Mouse (Mus musculus): ENCODE results near the gene Gpatch2.

Gene Gpatch2

DNA sequence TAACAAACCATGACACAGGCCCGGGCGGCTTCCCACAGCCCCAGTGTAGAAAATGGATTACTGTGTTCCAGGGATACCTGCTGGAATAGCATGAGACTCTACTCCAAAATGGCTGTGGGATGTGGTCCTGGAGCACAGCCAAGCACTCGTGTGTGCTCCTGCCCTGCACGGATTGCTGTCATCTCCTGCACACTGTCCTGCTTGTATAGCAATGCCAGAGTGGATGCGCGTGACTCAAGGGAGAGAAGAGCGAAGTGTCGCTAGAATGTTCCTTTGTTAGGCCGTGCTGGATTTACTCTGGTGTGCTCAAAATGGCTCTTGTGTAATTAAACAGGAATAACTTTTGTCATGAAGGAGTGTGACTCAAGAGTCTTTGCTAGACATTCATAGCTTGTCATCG, 87.9 kb downstream of the Gpatch2 start:
- in situ Hi-C loops (cut with MseI, MboI) = no loop called here

DNA sequence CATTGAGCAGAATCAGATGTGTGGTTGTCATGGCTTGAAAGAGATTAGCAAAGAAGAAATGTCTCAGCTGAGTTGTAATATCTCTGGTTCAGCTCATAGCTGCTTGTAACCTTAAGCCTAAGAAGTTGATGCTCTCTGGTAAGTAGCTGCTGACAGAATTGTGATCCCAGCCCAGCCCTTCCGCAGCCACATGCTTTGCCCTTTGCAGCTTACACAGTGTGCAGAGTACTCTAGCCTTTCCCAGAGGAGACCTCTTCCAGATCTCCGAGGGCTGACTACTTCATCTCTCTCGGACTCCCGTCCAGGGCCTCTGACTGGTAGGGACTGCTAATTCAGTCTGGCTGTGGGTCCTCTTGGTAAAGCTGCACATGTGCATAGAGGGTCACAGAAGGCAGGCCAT, 92.0 kb downstream of the Gpatch2 start:
- in situ Hi-C loops (cut with MseI, MboI) = no loop called here

DNA sequence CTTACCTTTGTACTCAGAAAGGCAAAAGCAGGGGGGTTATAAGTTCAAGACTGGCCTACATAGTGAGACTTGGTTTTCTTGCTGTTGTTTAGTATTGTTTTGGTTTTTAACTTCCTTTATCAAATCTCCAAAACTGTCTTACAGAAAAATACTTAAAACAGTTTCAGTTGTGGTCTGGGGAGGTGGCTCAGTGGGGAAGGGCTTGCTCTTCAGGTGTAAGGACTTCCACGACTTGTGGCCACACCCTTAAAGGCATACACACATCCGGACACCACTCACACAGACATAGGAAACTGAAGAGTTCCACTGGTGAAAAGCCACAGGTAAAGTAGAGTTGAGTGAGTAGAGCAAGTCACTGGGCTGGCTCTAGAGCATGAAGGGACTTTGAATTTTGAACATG, 93.2 kb downstream of the Gpatch2 start:
- in situ Hi-C loops (cut with MseI, MboI) = no loop called here

DNA sequence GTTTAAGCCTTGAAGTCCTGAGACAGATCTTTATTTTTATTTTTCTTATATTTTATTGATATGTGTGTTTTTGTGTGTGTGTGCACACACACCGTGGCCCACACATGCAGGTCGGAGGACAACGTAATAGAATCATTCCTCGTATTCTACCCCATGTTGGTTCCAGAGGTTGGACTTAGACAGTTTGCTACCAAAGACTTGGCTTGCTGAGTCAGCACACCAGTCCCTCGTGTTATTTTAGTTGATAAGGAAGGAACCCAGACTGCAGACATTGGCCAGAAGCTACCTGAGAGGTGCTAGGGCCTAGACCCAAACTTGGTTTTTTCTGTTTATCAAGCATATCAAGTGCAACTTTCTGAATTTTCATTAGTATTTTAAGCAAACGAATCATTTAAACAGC, 95.8 kb downstream of the Gpatch2 start:
- in situ Hi-C loops (cut with MseI, MboI) = no loop called here

DNA sequence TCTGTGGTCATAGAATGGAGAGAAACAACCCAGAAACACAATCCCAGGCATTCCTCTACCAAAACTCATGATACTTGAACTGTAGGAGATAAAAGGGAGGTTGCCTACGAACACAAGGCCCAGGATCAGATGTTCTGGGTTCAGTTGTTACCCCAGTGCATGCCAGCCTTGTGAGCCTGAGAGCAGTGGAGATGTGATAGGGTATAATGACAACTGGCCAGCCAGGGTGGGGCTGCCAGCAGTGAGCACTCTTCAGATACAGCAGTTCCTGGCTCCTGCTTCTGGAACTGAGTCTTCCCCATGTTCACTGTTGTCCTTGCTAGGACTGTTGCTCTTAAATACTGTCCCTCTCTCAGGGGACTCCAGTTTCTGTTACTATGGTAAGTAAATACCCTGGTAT, 98.0 kb downstream of the Gpatch2 start:
- in situ Hi-C loops (cut with MseI, MboI) = no loop called here

DNA sequence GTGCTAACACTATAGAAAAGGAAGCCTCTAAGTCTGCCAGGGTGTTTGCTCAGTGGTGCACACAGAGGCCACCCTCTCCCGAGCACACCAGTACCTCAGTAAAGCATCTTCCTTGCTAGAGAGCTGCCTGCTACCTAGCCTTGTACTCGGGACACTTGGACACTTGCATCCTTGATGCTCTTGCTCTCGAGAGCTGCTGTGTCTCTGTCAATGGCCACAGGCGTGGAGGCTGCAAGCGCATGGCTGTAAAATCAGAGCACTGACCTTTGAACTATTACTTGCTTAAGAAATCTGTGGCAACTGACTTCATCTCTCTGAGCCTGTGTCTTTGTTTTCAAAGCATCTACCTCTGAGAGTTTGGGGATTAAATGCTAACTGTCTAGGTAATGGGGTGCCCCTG, 98.5 kb downstream of the Gpatch2 start:
- in situ Hi-C loops (cut with MseI, MboI) = no loop called here

DNA sequence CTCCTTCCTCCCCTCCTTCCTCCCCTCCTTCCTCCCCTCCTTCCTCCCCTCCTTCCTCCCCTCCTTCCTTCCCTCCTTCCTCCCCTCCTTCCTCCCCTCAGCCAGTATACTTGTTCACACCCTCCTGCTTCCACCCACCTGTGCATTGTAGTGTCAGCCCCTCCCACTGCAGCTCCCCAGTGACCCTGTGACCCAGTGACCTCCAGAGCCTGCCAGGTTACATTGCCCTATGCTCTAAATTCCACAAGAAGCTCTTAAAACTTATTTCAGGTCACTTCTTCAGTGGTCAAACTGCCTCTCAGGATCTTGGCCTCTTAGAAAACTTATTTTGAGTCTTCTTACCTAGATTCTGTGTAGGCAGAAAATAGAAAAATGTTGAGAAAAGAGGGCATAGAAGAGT, 99.2 kb downstream of the Gpatch2 start:
- in situ Hi-C loops (cut with MseI, MboI) = no loop called here

DNA sequence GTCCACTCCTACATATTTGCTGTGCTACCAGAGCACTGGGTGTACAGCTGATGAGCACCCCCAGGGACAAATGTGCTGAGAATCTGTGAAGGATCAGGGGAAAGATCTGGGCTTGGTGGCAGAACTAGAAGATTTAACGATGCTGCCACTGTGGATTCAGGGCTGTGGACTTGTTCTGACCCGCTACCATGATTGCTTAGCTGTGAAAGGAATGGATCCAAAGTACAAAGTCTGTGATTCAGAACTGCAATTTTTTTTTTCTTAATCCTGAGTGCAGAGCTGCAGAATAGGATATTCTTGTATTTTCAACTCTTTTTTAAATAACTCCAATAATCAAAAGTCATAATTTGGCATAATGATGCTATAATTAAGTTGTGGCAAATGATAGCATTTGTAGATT, 100.5 kb downstream of the Gpatch2 start:
- in situ Hi-C loops (cut with MseI, MboI) = no loop called here

DNA sequence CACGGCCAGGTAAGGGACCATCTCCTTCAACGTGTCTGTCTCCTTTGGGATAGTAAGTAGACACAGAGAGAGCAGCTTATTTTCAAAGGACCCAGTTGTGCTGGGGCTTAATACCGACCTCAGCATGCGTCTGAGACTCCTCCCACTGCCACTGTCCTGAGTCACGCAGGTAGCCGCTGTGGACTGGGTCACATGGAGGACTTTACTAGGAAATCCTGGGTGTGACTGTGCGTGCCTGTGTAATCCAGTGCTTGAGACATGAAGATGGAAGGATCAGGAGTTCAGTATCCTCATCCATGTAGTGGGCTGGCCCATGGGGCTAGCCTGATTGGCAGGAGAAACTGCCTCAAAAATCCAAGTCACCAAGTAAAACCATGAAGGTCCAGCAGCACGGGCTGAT, 101.2 kb downstream of the Gpatch2 start:
- in situ Hi-C loops (cut with MseI, MboI) = no loop called here

DNA sequence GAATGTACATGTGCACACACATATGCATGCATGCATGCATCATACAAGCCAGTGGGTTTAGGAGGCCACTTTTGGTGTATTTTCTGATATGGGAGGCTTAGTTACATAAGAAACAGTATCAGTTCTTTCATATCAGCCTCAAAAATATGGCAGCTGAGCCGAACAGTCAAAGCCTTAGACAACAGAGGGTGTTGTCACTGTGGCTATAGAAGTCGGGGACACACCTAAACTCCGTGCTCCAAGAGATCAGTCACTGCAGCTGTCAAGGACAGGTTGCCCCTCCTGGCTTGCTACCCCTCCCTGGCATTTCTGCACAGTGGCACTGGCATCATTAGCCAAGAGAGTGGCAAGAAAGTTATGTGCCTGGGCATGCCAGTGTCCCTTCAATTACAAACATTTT, 106.5 kb downstream of the Gpatch2 start:
- in situ Hi-C loops (cut with MseI, MboI) = no loop called here

DNA sequence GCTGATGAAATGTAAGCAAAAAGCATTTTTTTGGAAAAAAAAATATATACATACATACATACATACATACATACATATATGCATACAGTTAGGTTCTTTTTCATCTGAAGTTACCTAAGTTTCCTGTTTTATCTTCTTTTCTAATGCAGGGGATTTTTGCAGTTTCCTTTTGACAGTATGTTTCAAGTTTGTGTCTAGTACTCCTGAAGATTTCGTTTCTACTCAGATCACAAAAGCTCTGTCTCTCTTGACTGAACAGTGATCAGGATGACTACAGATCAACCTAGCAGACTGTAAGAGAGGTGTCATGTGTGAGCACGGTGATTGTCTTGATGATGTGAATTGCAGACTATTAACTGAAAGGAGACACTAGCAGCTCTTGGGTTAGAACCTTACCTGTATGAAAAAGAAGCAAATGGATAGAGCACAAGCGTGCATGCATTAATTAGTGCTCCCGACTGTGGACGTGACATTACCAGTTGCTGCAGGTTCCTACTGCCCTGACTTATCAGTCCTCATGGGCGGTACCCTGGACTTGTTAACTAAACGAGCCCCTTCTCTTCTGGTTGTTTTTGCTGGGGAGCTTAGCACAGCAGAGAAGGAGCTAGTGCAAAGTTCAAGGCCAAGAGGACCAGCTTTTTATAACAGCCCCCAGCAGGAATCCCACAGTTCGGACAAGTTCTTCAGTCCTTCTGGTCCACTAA, 107.3 kb downstream of the Gpatch2 start:
- in situ Hi-C loops (cut with MseI, MboI) = no loop called here

DNA sequence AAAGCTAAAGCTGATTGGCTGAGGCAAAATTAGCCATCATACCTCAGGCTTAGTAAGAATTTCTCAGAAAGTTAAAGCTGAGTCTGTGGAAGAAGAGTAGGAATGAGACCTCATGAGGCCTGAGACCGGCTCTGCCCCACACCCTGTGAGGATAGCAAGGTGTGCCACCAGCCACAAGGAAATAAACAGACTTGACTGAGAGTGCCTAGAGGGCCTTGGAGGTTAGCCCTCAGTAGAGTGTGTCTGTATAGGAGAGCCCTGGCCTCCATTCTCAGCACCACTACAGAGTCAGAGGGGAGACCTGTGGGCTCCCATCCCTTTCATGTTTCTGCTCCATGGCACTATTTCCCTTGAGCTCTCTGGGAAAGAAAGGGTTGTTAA, 107.9 kb downstream of the Gpatch2 start:
- in situ Hi-C loops (cut with MseI, MboI) = no loop called here

DNA sequence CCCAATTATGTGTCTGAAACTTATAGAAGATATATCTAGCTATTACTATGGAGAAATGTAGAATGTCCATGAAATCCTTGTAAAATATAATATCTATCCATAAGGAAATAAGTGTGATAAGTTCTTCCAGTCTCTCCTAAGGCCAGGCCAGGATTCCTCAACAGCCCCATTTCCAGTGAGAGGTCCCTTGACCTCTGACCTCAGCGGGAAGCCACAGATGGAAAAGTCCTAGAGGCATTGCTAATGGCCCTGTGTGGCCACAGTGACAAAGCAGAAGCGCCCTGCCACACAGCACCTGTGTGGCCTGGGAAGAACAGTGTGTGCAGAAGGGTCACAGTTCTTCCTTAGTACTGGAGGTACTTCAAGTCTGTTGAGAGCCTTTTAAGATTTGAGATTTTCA, 127.2 kb downstream of the Gpatch2 start:
- in situ Hi-C loops (cut with MseI, MboI) = no loop called here

DNA sequence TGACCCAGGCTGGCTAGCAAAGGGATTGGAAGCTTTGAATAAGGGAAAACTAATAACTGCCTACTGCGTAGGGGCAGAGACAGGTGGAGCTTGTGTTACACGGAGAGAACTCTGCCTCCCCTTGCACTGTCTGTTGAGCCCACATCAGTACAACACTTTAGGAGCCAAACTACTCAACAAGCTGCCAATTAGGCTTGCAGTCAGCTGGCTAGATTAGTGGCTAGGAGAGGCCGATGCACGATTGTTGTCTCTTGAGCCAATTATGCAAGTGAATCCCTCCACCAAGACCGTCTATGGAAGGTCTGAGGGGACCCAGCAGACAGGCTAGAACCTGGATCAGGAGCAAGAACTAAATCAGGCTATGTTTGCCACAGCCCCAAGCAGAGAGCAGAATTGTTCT, 129.8 kb downstream of the Gpatch2 start:
- in situ Hi-C loops (cut with MseI, MboI) = no loop called here

DNA sequence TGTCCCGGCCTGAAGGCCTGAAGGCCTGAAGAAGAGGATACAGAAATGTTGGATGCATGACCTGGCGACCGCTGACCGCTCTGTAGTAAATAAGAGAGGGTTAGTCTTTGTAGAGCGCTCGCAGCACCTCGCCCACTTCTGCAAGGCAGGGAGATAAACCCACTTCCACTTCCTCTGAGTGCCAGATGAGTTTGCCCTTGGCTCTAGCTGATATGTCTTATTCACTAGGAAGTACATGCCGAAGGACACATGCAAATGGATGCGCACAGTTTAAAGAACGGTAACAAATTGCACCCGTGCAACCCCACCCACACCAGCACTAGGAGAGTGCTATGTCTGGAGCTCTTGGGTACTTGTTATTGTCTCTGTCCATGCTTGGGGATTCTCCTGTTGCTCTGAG, 131.6 kb downstream of the Gpatch2 start:
- in situ Hi-C loops (cut with MseI, MboI) = no loop called here

DNA sequence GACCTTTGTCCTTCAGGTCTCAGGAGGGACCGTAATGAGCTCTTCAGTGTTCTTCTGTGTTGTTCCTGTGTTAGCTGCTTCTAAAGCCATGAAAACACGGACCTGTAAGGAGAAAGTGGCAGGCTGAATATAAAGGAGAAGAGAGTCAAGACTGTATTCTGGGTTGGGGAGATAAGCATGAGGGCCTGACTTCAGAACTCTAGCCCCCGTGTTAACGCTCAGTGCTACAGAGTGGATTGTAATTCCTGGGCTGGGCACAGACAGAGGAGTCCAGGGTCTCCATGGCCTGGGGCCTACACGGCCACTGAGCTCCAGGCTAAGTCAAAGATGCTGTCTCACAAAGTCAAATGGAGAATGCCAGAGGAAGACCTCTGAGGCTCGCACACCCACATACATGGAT, 132.3 kb downstream of the Gpatch2 start:
- in situ Hi-C loops (cut with MseI, MboI) = no loop called here

DNA sequence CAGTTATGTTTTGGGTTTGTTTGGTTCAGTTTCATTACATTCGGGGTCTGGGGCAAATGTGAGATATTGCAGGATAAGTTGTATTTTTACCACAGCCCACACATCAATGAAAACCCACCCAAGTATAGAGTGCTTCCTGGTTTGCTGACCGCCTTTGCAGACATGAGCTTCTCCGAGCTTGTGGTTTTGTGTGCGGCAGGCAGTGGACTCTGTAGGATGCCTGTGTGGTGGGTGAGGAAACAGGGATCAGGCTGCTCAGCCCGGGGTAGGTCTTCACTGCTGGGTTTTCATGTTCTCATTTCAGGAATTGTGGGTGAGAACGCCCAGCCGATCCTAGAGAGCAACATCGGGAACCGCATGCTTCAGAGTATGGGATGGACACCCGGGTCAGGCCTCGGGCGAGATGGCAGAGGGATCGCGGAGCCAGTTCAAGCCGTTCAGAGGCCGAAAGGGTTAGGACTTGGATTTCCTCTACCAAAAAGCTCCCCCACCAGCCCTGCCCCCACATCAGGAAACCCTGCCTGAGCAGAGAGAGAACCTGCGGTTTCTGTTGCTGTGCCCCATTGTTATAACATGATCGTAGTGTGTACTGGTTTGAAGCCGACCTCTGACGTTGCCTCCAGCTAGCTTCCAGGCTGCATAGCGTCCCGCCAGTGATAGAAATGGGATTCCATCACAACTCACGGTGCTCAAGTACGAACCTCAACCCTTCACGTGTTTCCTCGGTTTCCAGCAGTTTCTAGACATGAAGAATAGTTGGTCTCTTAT, 132.9 kb downstream of the Gpatch2 start:
- in situ Hi-C loops (cut with MseI, MboI) = no loop called here

DNA sequence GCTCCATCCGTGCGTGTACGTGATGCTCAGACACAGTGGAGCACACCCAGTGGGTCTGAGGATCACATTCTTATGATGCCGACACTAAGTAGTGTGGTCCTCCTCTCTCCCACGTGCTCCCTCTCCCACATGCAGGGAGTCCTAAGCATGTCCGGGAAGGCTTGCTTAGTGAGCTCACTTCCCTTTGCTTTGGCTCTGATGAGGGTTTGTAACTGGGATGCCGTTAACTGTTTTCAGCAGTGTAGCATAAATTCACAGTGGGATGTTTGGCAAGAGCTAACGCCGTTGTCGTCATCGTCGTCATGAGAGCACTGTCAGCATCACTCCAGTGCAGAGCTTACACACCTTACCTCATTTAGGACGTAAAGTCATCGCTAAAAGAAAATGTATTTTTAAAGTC, 133.6 kb downstream of the Gpatch2 start:
- in situ Hi-C loops (cut with MseI, MboI) = no loop called here

DNA sequence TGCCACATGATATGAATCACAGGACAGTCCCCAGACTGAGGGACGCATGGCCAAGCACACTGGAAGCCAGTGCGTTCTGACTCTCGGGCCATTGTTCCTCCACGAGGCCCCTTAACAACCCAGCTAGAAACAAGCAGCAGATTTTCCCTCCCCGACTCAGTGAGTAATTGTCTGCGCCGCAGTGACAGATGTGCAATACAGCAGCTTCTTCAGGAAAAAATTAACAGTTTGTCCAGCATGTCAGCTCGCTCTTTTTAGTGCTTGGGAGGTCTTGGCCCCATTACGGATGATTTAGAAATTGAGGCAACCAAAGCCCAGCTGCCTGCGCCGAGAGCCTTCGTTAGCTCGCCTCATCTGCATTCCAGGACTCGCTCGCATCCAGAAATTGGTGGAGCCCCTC, 140.9 kb downstream of the Gpatch2 start:
- in situ Hi-C loops (cut with MseI, MboI) = no loop called here

DNA sequence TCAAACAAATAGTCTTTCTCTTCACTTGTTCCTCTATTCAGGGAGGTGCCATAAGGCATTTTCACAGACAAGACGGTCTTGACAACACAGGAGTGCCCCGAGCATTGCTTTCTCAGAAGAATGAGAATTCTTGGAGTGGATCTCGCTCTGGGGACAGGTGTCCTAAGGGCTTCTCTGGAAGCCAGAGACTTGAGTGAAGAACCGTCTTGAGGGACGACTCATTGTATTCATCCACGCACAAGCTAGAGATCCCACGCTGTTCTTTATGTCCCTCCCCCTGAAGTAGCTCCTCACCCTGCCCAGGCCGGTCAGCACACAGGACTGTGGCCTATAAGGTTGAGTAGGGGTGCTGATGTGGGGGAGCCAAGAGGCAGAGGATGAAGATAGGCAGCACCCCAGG, 141.6 kb downstream of the Gpatch2 start:
- in situ Hi-C loops (cut with MseI, MboI) = no loop called here

DNA sequence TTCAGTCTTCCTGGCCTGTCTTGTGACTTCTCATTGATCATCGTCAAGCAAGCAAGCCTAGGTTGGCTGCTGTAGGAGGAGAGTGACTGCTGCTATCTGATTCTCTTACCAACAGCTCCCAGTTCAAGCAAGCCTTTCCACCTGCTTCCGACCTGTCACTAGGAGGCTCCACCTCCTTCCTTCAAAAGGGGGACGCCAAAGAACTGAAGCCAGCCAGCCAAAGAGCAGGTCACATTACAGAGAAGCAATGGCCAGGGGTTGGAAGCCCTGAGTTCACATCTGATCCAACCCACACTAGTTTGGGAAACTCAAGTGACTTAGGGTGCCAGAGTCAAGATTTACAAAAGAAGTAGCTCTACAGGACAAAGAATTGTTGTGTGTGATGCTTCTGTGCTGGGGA, 144.9 kb downstream of the Gpatch2 start:
- in situ Hi-C loops (cut with MseI, MboI) = no loop called here

DNA sequence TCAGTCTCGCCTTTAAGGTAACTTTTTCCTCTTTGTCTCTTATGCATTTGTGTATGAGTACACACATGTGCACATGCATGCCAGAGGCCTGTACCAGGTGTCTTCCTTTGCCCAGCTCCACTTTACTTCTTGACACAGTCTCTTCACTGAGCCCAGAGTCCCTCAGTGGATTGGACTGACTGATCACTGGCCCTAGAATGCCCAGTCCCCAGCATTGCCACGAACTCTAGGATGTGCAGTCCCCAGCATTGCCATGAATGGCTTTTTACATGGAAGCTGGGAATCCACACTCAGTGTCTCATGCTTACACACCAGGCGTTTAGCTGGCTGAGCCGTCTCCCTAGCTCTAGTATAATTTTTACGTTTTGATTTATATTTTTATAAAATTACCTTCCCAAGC, 147.2 kb downstream of the Gpatch2 start:
- in situ Hi-C loops (cut with MseI, MboI) = no loop called here

DNA sequence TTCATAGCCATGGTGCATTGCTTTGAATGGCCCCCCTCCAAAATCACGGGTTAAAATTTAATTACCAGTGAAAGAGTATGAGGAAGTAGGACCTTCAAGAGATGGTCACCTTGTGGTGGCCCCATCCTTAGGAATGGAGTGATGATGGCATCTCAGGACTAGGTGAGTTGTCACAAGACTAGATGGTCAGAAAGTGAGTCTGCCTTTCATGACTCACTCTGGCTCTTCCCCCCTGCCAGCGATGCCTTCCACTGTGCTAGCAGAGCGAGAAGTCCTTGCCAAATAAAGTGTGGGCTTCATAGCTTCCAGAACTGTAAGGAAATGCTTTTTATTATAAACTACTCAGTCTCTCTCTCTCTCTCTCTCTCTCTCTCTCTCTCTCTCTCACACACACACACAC, 150.1 kb downstream of the Gpatch2 start:
- in situ Hi-C loops (cut with MseI, MboI) = no loop called here

DNA sequence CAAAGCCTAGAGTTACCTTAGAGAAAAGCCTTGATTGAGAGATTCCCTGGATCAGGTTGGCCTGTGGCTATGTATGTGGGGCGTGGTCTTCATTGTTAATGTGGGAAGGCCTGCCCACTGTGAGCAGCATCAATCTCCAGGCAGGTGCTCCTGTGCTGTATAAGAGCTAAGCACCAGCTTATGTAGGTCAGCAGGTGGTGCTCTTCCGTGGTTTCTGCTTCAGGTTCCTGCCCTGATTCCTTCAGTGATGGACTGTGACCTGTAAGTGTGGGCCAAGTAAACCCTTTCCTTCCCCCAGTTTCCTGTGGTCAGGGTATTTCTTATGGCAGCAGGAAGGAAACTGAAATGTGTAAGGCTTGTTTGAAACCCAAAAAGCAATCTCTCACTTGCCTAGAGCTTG, 151.5 kb downstream of the Gpatch2 start:
- in situ Hi-C loops (cut with MseI, MboI) = no loop called here

Measured in mouse trophoblast stem cell (cell line).